Mouse (Mus musculus): ENCODE data around the gene Adgrf3. TPM values are rescaled to one million over a fixed set of nuclear protein-coding genes. Genes with fewer than 3 reads are reported as not detected.
"Not testable (repeated sequence)": the region's sequence is repeated elsewhere in the genome, so short reads cannot be mapped to it uniquely, and the experiment has no call there.

Adgrf3 gene
- not detected for total RNA-seq (2021)
- long read RNA-seq, experiment 1: 0 reads
- long read RNA-seq, experiment 2: 0 reads

- DNase-seq (ENCODE audit: low spot score in 2 of 2): no peak
These were observed at the start of gene Adgrf3 for GRCm38 (mm10) chr5:30205493-30205892. Adgrf3 (minus strand) TSS chr5:30205722.

GRCm38 (mm10) chr5:30247666-30248065, 42.1 kb upstream of the Adgrf3 start:
- DNase-seq (ENCODE audit: low spot score in 2 of 2): no peak

- DNase-seq (ENCODE audit: low spot score in 2 of 2): no peak
These were observed 40.4 kb upstream of the Adgrf3 start for GRCm38 (mm10) chr5:30245861-30246416.

GRCm38 (mm10) chr5:30243741-30244140, 38.2 kb upstream of the Adgrf3 start:
- DNase-seq (ENCODE audit: low spot score in 2 of 2): peak in 1 of 2 experiments; percentile 11

- no peak for DNase-seq (ENCODE audit: low spot score in 2 of 2)
These were observed 36.9 kb upstream of the Adgrf3 start for GRCm38 (mm10) chr5:30242410-30242809.

- DNase-seq (ENCODE audit: low spot score in 2 of 2): no peak
These were observed 35.0 kb upstream of the Adgrf3 start for GRCm38 (mm10) chr5:30240552-30240951.

GRCm38 (mm10) chr5:30238533-30238932, 33.0 kb upstream of the Adgrf3 start:
- DNase-seq (ENCODE audit: low spot score in 2 of 2): no peak

GRCm38 (mm10) chr5:30235641-30236126, 30.2 kb upstream of the Adgrf3 start:
- DNase-seq (ENCODE audit: low spot score in 2 of 2): no peak

- DNase-seq (ENCODE audit: low spot score in 2 of 2): no peak
These were observed 28.5 kb upstream of the Adgrf3 start for GRCm38 (mm10) chr5:30233979-30234378.

GRCm38 (mm10) chr5:30233042-30233441, 27.5 kb upstream of the Adgrf3 start:
- DNase-seq (ENCODE audit: low spot score in 2 of 2): peak; percentile 26 to 37

GRCm38 (mm10) chr5:30232271-30232971, 26.9 kb upstream of the Adgrf3 start, which contains the start of gene Selenoi:
Selenoi (plus strand) TSS chr5:30232581.
- DNase-seq (ENCODE audit: low spot score in 2 of 2): peak; percentile 96 to 100

GRCm38 (mm10) chr5:30231891-30232270, 26.4 kb upstream of the Adgrf3 start:
- no peak for DNase-seq (ENCODE audit: low spot score in 2 of 2)

- DNase-seq (ENCODE audit: low spot score in 2 of 2): peak in 1 of 2 experiments; percentile 16
These were observed 25.4 kb upstream of the Adgrf3 start for GRCm38 (mm10) chr5:30230901-30231300.

- no peak for DNase-seq (ENCODE audit: low spot score in 2 of 2)
These were observed 17.2 kb upstream of the Adgrf3 start for GRCm38 (mm10) chr5:30222681-30223080.

GRCm38 (mm10) chr5:30220666-30221065, 15.1 kb upstream of the Adgrf3 start:
- no peak for DNase-seq (ENCODE audit: low spot score in 2 of 2)

- DNase-seq (ENCODE audit: low spot score in 2 of 2): no peak
These were observed 14.2 kb upstream of the Adgrf3 start for GRCm38 (mm10) chr5:30219715-30220114.

GRCm38 (mm10) chr5:30215970-30216369, 10.4 kb upstream of the Adgrf3 start:
- DNase-seq (ENCODE audit: low spot score in 2 of 2): no peak

GRCm38 (mm10) chr5:30214889-30215288, 9.4 kb upstream of the Adgrf3 start:
- DNase-seq (ENCODE audit: low spot score in 2 of 2): peak; percentile 65 to 82

- not testable (repeated sequence) for DNase-seq (ENCODE audit: low spot score in 2 of 2)
These were observed 5.2 kb upstream of the Adgrf3 start for GRCm38 (mm10) chr5:30210758-30211157.

- no peak for DNase-seq (ENCODE audit: low spot score in 2 of 2)
These were observed 1.8 kb upstream of the Adgrf3 start for GRCm38 (mm10) chr5:30207276-30207675.

GRCm38 (mm10) chr5:30205034-30205433, 488 bp downstream of the Adgrf3 start:
- DNase-seq (ENCODE audit: low spot score in 2 of 2): no peak

GRCm38 (mm10) chr5:30204441-30204840, 1.1 kb downstream of the Adgrf3 start:
- DNase-seq (ENCODE audit: low spot score in 2 of 2): no peak

Data from layer of hippocampus, postnatal 14 days (tissue).